Mouse (Mus musculus) ES-E14 (cell line): ENCODE data around the gene Izumo1. TPM values are rescaled to one million over a fixed set of nuclear protein-coding genes. Genes with fewer than 3 reads are reported as not detected.

Source experiments
- DNase-seq: peaks from one replicate; pipeline ENCODE4 v3.0.0-alpha.2; 2013; ENCODE audit warnings: low read depth, low spot score
- H3K27ac ChIP-seq: 2 replicates; pipeline ENCODE4 v1.5.1; 2012; ENCODE audit warnings: low read depth, mild to moderate bottlenecking, low read length, moderate library complexity, mixed read lengths; ENCODE audit not compliant: poor library complexity, insufficient read depth, severe bottlenecking
- H3K36me3 ChIP-seq: 2 replicates; pipeline ENCODE4 v1.6.1; 2012; ENCODE audit warnings: mild to moderate bottlenecking, low read length, moderate library complexity, mixed read lengths; ENCODE audit not compliant: control insufficient read depth, poor library complexity, insufficient read depth, severe bottlenecking
- H3K4me1 ChIP-seq, 2 experiments: fragments of 150-350 bp in 1 of 2; sonication (generic) in 1 of 2; 2 replicates each; pipeline ENCODE4 v1.6.1; 2012; ENCODE audit warnings: low read length in 2 of 2, mild to moderate bottlenecking in 1 of 2, mixed read lengths in 1 of 2; ENCODE audit not compliant: control insufficient read depth in 2 of 2, insufficient read depth in 2 of 2, poor library complexity in 1 of 2
- H3K4me3 ChIP-seq, 2 experiments: fragments of 150-350 bp in 1 of 2; sonication (generic) in 1 of 2; 2 replicates each; pipeline ENCODE4 v1.5.1; 2012; ENCODE audit warnings: low read length in 2 of 2, low read depth in 1 of 2, mild to moderate bottlenecking in 1 of 2, mixed read lengths in 1 of 2; ENCODE audit not compliant: insufficient read depth in 1 of 2, poor library complexity in 1 of 2, severe bottlenecking in 1 of 2
- H3K9ac ChIP-seq: 2 replicates; pipeline ENCODE4 v1.6.1; 2012; ENCODE audit warnings: low read depth, mild to moderate bottlenecking, low read length, mixed read lengths; ENCODE audit not compliant: poor library complexity, insufficient read depth, severe bottlenecking
- H3K9me3 ChIP-seq: fragments of 150-350 bp; sonication (generic); 2 replicates; pipeline ENCODE4 v1.6.1; 2012; ENCODE audit warnings: low read depth, mild to moderate bottlenecking, low read length; ENCODE audit not compliant: control insufficient read depth, insufficient read depth
- CHD2 ChIP-seq: IDR thresholded peaks from 2 replicates; pipeline ENCODE4 v1.6.1; 2014; ENCODE audit warnings: mild to moderate bottlenecking, low read depth, low read length, inconsistent platforms
- HCFC1 ChIP-seq: IDR thresholded peaks from 2 replicates; pipeline ENCODE4 v1.6.1; 2012; ENCODE audit warnings: low read length, inconsistent platforms, borderline replicate concordance; ENCODE audit not compliant: insufficient read depth
- MAFK ChIP-seq: IDR thresholded peaks from 2 replicates; pipeline ENCODE4 v1.6.1; 2014; ENCODE audit warnings: mild to moderate bottlenecking, low read depth, low read length, inconsistent platforms; ENCODE audit not compliant: insufficient read depth
- ZC3H11A ChIP-seq: IDR thresholded peaks from 2 replicates; pipeline ENCODE4 v1.6.1; 2012; ENCODE audit warnings: low read depth, mild to moderate bottlenecking, inconsistent platforms, low read length, borderline replicate concordance
- ZNF384 ChIP-seq: IDR thresholded peaks from 2 replicates; pipeline ENCODE4 v1.6.1; 2012; ENCODE audit warnings: low read depth, low read length, inconsistent platforms
- in situ Hi-C, 2 experiments: fragments of 600-800 bp; cut with MboI; formaldehyde crosslinking; loops; one replicate each; pipeline ENCODE4 v1.15.1; 2025; ENCODE audit warnings: low sequenced_read_pairs in 2 of 2, inconsistent platforms in 1 of 2; ENCODE audit not compliant: unreplicated experiment in 2 of 2
- total RNA-seq: library from RNA; depleted of rRNA; stranded (reverse); fragments of 300-350 nt; gene quantifications from 2 replicates; pipeline ENCODE4 v1.2.3, GENCODE M21; 2012

Gene Izumo1
- total RNA-seq, 1 experiment = 0.31 TPM

DNA sequence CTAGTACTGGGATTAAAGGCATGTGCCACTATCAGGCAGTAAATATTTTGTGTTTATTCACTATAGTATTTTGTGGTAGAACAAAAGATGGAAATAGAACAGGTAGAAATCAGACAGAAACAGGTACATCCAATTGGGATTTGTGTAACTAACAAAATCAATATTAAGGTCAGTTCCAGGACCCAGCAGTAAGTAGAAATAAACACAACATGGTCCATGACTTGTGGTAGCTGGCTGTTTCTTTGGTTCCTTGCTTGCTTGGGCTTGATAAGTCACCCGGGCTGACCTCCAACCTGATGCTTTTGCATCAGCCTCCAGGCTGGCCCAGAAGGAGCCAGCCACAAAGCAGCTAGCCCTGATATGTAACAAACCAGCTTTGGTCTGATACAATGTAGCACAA is 12.1 kb upstream of the Izumo1 start:
- peaks cover 0 to 2% of the 10 kb centered on the region in 2 experiments; a peak in 1 of 4 replicates for H3K4me1 ChIP-seq
- H3K27ac ChIP-seq = no peak overlapping the region
- no peak overlapping the region for H3K9ac ChIP-seq
- no peak for DNase-seq
- no peak overlapping the region for H3K4me3 ChIP-seq
- H3K36me3 ChIP-seq = no peaks in the 10 kb centered on the region
- in situ Hi-C loops = no loop called here
- no peak for TF ChIP-seq ZNF384
- TF ChIP-seq MAFK = no peak
- TF ChIP-seq HCFC1 = no peak
- no peak for TF ChIP-seq ZC3H11A
- no peak for TF ChIP-seq CHD2
- no peaks in the 10 kb centered on the region for H3K9me3 ChIP-seq

DNA sequence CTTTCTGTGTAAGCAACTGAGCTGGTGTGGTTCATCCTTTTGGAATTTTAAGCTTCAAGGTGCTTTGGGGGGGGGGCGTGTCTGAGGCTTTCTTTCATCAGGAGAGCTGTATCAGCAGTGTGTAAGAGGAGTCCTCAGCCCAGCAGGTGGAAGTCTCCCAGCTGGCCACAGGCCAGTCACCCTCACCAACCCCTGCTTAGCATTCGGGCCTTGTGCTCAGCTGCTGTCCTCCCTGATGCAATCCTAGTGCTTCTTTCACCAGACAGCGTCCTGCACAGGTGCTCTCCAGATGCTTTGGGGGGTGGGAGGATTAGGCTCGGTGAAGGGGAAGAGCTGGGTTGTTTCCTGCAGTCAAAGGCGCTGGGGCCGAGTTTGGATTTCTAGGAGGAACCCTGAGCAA is 5.3 kb upstream of the Izumo1 start:
- in situ Hi-C loops = no loop called here
- H3K9me3 ChIP-seq = no peaks in the 10 kb centered on the region
- no peak overlapping the region for H3K27ac ChIP-seq
- TF ChIP-seq ZC3H11A (no peak), ZNF384 (no peak), MAFK (no peak), HCFC1 (no peak), CHD2 (no peak)
- H3K36me3 ChIP-seq = peaks cover 2% of the 10 kb centered on the region; the same call in 1 of the 2 replicates
- no peak overlapping the region for H3K4me3 ChIP-seq
- peaks cover 2 to 4% of the 10 kb centered on the region in 2 experiments; a peak in 1 of 4 replicates for H3K4me1 ChIP-seq
- H3K9ac ChIP-seq = no peak overlapping the region
- no peak for DNase-seq

- H3K27ac ChIP-seq = no peak within 1 kb of the TSS
- peaks cover 2% of the 10 kb centered on the region; the same call in 1 of the 2 replicates for H3K36me3 ChIP-seq
- DNase-seq = no peak
- H3K4me1 ChIP-seq = peaks cover 2 to 5% of the 10 kb centered on the region in 2 experiments; a peak in 1 of 4 replicates
- TF ChIP-seq MAFK (no peak), ZNF384 (no peak), CHD2 (no peak), HCFC1 (no peak), ZC3H11A (no peak)
- H3K9me3 ChIP-seq = no peaks in the 10 kb centered on the region
- H3K9ac ChIP-seq = no peak within 1 kb of the TSS
- in situ Hi-C loops = no loop called here
- H3K4me3 ChIP-seq = peak within 1 kb of the TSS; percentile 46 to 55
Observed at GRCm38 (mm10) chr7:45617042-45617695, 4.4 kb upstream of the Izumo1 start, which contains the start of gene Fut1. Gene Fut1, plus strand, starts transcription at chr7:45617289.

DNA sequence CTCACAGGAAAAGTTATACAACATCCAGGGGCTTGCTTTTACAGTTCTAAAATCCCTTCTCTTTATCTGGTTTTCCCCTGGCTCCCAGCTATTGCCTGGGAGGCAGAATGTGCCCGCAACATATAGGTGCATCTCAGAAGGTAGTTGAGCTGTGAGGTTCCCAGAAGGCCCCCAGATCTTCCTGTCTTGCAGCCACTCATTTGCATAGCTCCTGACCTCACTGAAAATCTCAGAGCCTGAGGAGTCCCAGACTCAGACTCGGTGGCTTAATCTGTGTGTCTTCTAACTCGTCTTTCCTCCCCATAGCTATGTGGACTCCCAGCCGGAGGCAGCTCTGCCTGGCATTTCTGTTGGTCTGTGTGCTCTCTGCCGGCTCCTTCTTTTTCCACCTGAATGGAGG is 3.3 kb upstream of the Izumo1 start:
- H3K9ac ChIP-seq = no peak overlapping the region
- no peaks in the 10 kb centered on the region for H3K9me3 ChIP-seq
- H3K36me3 ChIP-seq = peaks cover 2% of the 10 kb centered on the region; the same call in 1 of the 2 replicates
- in situ Hi-C loops = no loop called here
- no peak overlapping the region for H3K4me3 ChIP-seq
- no peak overlapping the region for H3K27ac ChIP-seq
- DNase-seq = no peak
- H3K4me1 ChIP-seq = peaks cover 2 to 5% of the 10 kb centered on the region in 2 experiments; a peak in 1 of 4 replicates
- no peak for TF ChIP-seq ZC3H11A
- no peak for TF ChIP-seq CHD2
- no peak for TF ChIP-seq MAFK
- no peak for TF ChIP-seq ZNF384
- TF ChIP-seq HCFC1 = no peak

- H3K36me3 ChIP-seq = peaks cover 2% of the 10 kb centered on the region; the same call in 1 of the 2 replicates
- H3K9ac ChIP-seq = no peak overlapping the region
- no peaks in the 10 kb centered on the region for H3K9me3 ChIP-seq
- H3K4me1 ChIP-seq = peaks cover 2 to 5% of the 10 kb centered on the region in 2 experiments; a peak in 1 of 4 replicates
- no peak overlapping the region for H3K27ac ChIP-seq
- H3K4me3 ChIP-seq = no peak overlapping the region
- in situ Hi-C loops = no loop called here
- DNase-seq = no peak
- TF ChIP-seq ZNF384 (no peak), ZC3H11A (no peak), HCFC1 (no peak), MAFK (no peak), CHD2 (no peak)
Observed at GRCm38 (mm10) chr7:45619592-45619991, 2.0 kb upstream of the Izumo1 start.
